Mouse (Mus musculus) limb, embryonic 11.5 days (tissue): ENCODE measurements around the gene Zdhhc24. TPM values are rescaled to one million over a fixed set of nuclear protein-coding genes. Genes with fewer than 3 reads are reported as not detected.

ENCODE experiments used
- ATAC-seq: fragments of 200-750 bp; cut with Nextera tagmentation; 2 replicates; pipeline ENCODE4 v1.8.0; 2017; ENCODE audit warnings: low read depth; ENCODE audit not compliant: insufficient number of reproducible peaks, low FRiP score, low TSS enrichment
- DNase-seq: peaks from one replicate; pipeline ENCODE4 v3.0.0-alpha.2; 2015; ENCODE audit warnings: low spot score
- H3K27ac ChIP-seq: fragments of 300-500 bp; sonication (generic); replicated peaks from 2 replicates; pipeline ENCODE4 v1.5.1; 2014; ENCODE audit warnings: low read depth, mild to moderate bottlenecking, low read length
- H3K27me3 ChIP-seq: fragments of 300-500 bp; sonication (generic); 2 replicates; pipeline ENCODE4 v1.6.1; 2014; ENCODE audit warnings: mild to moderate bottlenecking, low read length, mixed read lengths; ENCODE audit not compliant: control insufficient read depth, insufficient read depth
- H3K36me3 ChIP-seq: fragments of 300-500 bp; sonication (generic); 2 replicates; pipeline ENCODE4 v1.6.1; 2014; ENCODE audit warnings: mild to moderate bottlenecking, low read length, moderate library complexity, mixed read lengths; ENCODE audit not compliant: control insufficient read depth, insufficient read depth
- H3K4me1 ChIP-seq: fragments of 300-500 bp; sonication (generic); 2 replicates; pipeline ENCODE4 v1.6.1; 2014; ENCODE audit warnings: low read length, mixed read lengths; ENCODE audit not compliant: control insufficient read depth, insufficient read depth
- H3K4me2 ChIP-seq: fragments of 300-500 bp; sonication (generic); 2 replicates; pipeline ENCODE4 v1.6.1; 2014; ENCODE audit warnings: low read depth, mild to moderate bottlenecking, moderate library complexity; ENCODE audit not compliant: severe bottlenecking
- H3K4me3 ChIP-seq: fragments of 300-500 bp; sonication (generic); 2 replicates; pipeline ENCODE4 v1.5.1; 2014; ENCODE audit warnings: low read depth, low read length
- H3K9ac ChIP-seq: fragments of 300-500 bp; sonication (generic); 2 replicates; pipeline ENCODE4 v1.6.1; 2014; ENCODE audit warnings: mild to moderate bottlenecking, low read length
- H3K9me3 ChIP-seq: fragments of 300-500 bp; sonication (generic); 2 replicates; pipeline ENCODE4 v1.6.1; 2016; ENCODE audit warnings: low read length; ENCODE audit not compliant: control insufficient read depth
- WGBS: fragments of 180-500 bp; shearing (Covaris S2); extraction: QIAGEN DNeasy Blood & Tissue Kit; methylation state at CpG from one replicate; pipeline ENCODE4 v1.1.7; 2014; 5-methylcytosine and 5-hydroxymethylcytosine counted together
- polyA plus RNA-seq: library from polyadenylated mRNA; unstranded; fragments of >200 nt; fragmentation: Nextera tagmentation; extraction: Ambion mirVana; gene quantifications from 2 replicates; pipeline ENCODE4 v1.2.1, GENCODE M21; 2014

The Zdhhc24 gene
- polyA plus RNA-seq, 1 experiment from 2014 or later = 6.5 TPM

GRCm38 (mm10) chr19:4889791-4890190 lies 11.3 kb downstream of the Zdhhc24 start:
- Histone ChIP-seq H3K27ac (no peak overlapping the region), H3K4me1 (no peaks in the 10 kb centered on the region), H3K9me3 (no peaks in the 10 kb centered on the region), H3K27me3 (no peaks in the 10 kb centered on the region), H3K9ac (no peak overlapping the region), H3K4me2 (no peak overlapping the region), H3K4me3 (no peak overlapping the region), H3K36me3 (no peaks in the 10 kb centered on the region)
- 81% methylated on average over 10 of the region's 10 CpGs for WGBS
- DNase-seq = no peak
- ATAC-seq = no peak

- H3K9me3 ChIP-seq = no peaks in the 10 kb centered on the region
- ATAC-seq = no peak
Observed at GRCm38 (mm10) chr19:4891798-4892197, 13.3 kb downstream of the Zdhhc24 start.

GRCm38 (mm10) chr19:4896780-4897520 lies 18.5 kb downstream of the Zdhhc24 start:
- H3K4me2 ChIP-seq = no peak overlapping the region
- H3K4me1 ChIP-seq = no peaks in the 10 kb centered on the region
- no peak overlapping the region for H3K4me3 ChIP-seq
- WGBS = 50% methylated on average over 21 of the region's 21 CpGs
- no peaks in the 10 kb centered on the region for H3K27me3 ChIP-seq
- ATAC-seq (no peak), DNase-seq (no peak)
- no peak overlapping the region for H3K27ac ChIP-seq
- H3K9me3 ChIP-seq = no peaks in the 10 kb centered on the region
- H3K36me3 ChIP-seq = no peaks in the 10 kb centered on the region
- no peak overlapping the region for H3K9ac ChIP-seq

More at GRCm38 (mm10) chr19:4891798-4892197, 13.3 kb downstream of the Zdhhc24 start:
- no peak for DNase-seq
- Histone ChIP-seq H3K27ac (no peak overlapping the region), H3K9ac (no peak overlapping the region), H3K4me3 (no peak overlapping the region), H3K4me1 (no peaks in the 10 kb centered on the region), H3K36me3 (no peaks in the 10 kb centered on the region), H3K4me2 (no peak overlapping the region), H3K27me3 (no peaks in the 10 kb centered on the region)
- WGBS = 75% methylated on average over 3 of the region's 3 CpGs

- 75% methylated on average over 9 of the region's 9 CpGs for WGBS
- ATAC-seq (no peak), DNase-seq (no peak)
- no peak overlapping the region for H3K4me3 ChIP-seq
- H3K4me1 ChIP-seq = no peaks in the 10 kb centered on the region
- no peaks in the 10 kb centered on the region; the same call in 1 of the 2 replicates for H3K36me3 ChIP-seq
- H3K4me2 ChIP-seq = no peak overlapping the region
- H3K27me3 ChIP-seq = no peaks in the 10 kb centered on the region
- H3K9me3 ChIP-seq = no peaks in the 10 kb centered on the region
- no peak overlapping the region for H3K27ac ChIP-seq
- no peak overlapping the region for H3K9ac ChIP-seq
Observed at GRCm38 (mm10) chr19:4898972-4899371, 20.5 kb downstream of the Zdhhc24 start.

- H3K27me3 ChIP-seq = no peaks in the 10 kb centered on the region
- no peak overlapping the region for H3K4me3 ChIP-seq
- H3K36me3 ChIP-seq = no peaks in the 10 kb centered on the region; the same call in 1 of the 2 replicates
- no peak overlapping the region for H3K27ac ChIP-seq
- 79% methylated on average over 3 of the region's 3 CpGs for WGBS
- H3K4me2 ChIP-seq = no peak overlapping the region
- ATAC-seq (no peak), DNase-seq (no peak)
- H3K4me1 ChIP-seq = no peaks in the 10 kb centered on the region
- H3K9ac ChIP-seq = no peak overlapping the region
- no peaks in the 10 kb centered on the region for H3K9me3 ChIP-seq
Observed at GRCm38 (mm10) chr19:4899888-4900287, 21.4 kb downstream of the Zdhhc24 start.

GRCm38 (mm10) chr19:4905979-4906794 lies 27.7 kb downstream of the Zdhhc24 start, which contains the start of gene Bbs1:
Gene Bbs1 (minus strand): TSS chr19:4906628.
- WGBS = 9% methylated on average over 31 of the region's 31 CpGs
- H3K27me3 ChIP-seq = no peaks in the 10 kb centered on the region
- no peaks in the 10 kb centered on the region for H3K9me3 ChIP-seq
- H3K9ac ChIP-seq = peak within 1 kb of the TSS; percentile 60
- H3K36me3 ChIP-seq = peaks cover 3% of the 10 kb centered on the region
- no peaks in the 10 kb centered on the region for H3K4me1 ChIP-seq
- H3K4me3 ChIP-seq = peak within 1 kb of the TSS; percentile 67
- H3K27ac ChIP-seq = no peak within 1 kb of the TSS
- DNase-seq (peak; percentile 91), ATAC-seq (0 out of 2 replicates have a peak, but pooled peaks have one; percentile 39)
- H3K4me2 ChIP-seq = peak within 1 kb of the TSS; percentile 43

GRCm38 (mm10) chr19:4908107-4908506 lies 29.6 kb downstream of the Zdhhc24 start:
- DNase-seq (peak; percentile 53), ATAC-seq (no peak)
- H3K27ac ChIP-seq = no peak overlapping the region
- no peaks in the 10 kb centered on the region for H3K27me3 ChIP-seq
- H3K4me1 ChIP-seq = no peaks in the 10 kb centered on the region
- H3K4me2 ChIP-seq = no peak overlapping the region
- no peaks in the 10 kb centered on the region for H3K9me3 ChIP-seq
- H3K36me3 ChIP-seq = peaks cover 7% of the 10 kb centered on the region
- H3K9ac ChIP-seq = no peak overlapping the region
- 86% methylated on average over 4 of the region's 4 CpGs for WGBS
- no peak overlapping the region for H3K4me3 ChIP-seq

- 90% methylated on average over 7 of the region's 7 CpGs for WGBS
- H3K36me3 ChIP-seq = peaks cover 12% of the 10 kb centered on the region
- ATAC-seq = no peak
Observed at GRCm38 (mm10) chr19:4909376-4909775, 30.9 kb downstream of the Zdhhc24 start.

More at GRCm38 (mm10) chr19:4909376-4909775, 30.9 kb downstream of the Zdhhc24 start:
- DNase-seq = no peak
- Histone ChIP-seq H3K4me1 (no peaks in the 10 kb centered on the region), H3K27me3 (no peaks in the 10 kb centered on the region), H3K4me3 (no peak overlapping the region), H3K27ac (no peak overlapping the region), H3K9me3 (no peaks in the 10 kb centered on the region), H3K4me2 (no peak overlapping the region), H3K9ac (no peak overlapping the region)
